10 mouse cellular contexts compared by ENCODE assay signal in genomic region chr7:142071212-142071578, GRCm38 (mm10). TPM values are rescaled to one million over a fixed set of nuclear protein-coding genes. Genes with fewer than 3 reads are reported as not detected.
DNase-seq lines count a peak whose midpoint lies in the region; ATAC-seq and TF ChIP-seq lines count a peak whose summit lies in the region.
"Had no signal": no experiment of that assay in that cellular context is flagged by ENCODE, and none has a peak within 500 bp of the region (broad histone marks: within the 10 kb centered on the region; RNA-seq: fewer than 3 reads in every experiment).

No protein-coding gene starts in this region.

- H3K36me3 ChIP-seq in embryonic facial prominence, embryonic 15.5 days, result no peaks in the 10 kb centered on the region
- H3K36me3 ChIP-seq in hindbrain, embryonic 15.5 days, result no peaks in the 10 kb centered on the region
- no peaks in the 10 kb centered on the region for H3K36me3 ChIP-seq in midbrain, postnatal 0 days (ENCODE audit: insufficient read depth, low read length)

- H3K4me2 ChIP-seq in embryonic facial prominence, embryonic 15.5 days (replicated peaks), result no peak overlapping the region
- H3K4me2 ChIP-seq in hindbrain, embryonic 15.5 days, result peak overlapping the region; percentile 53
- peak overlapping the region; percentile 45 for H3K4me2 ChIP-seq in midbrain, postnatal 0 days (ENCODE audit: low read depth, low read length, poor library complexity, severe bottlenecking)

- H3K27ac ChIP-seq in layer of hippocampus, adult 2 months, result no peak overlapping the region
- H3K27ac ChIP-seq in embryonic facial prominence, embryonic 15.5 days (replicated peaks), result no peak overlapping the region
- no peak overlapping the region for H3K27ac ChIP-seq in hindbrain, embryonic 15.5 days (replicated peaks)
- no peak overlapping the region for H3K27ac ChIP-seq in midbrain, postnatal 0 days (ENCODE audit: low read depth, low read length)

- no peaks in the 10 kb centered on the region for H3K4me1 ChIP-seq in embryonic facial prominence, embryonic 15.5 days
- peaks cover 7% of the 10 kb centered on the region for H3K4me1 ChIP-seq in hindbrain, embryonic 15.5 days (replicated peaks)
- peaks cover 3% of the 10 kb centered on the region; the same call in 1 of the 2 replicates for H3K4me1 ChIP-seq in midbrain, postnatal 0 days (ENCODE audit: insufficient read depth, low read length)

- peak overlapping the region; percentile 41 for H3K4me3 ChIP-seq in layer of hippocampus, adult 2 months
- no peak overlapping the region for H3K4me3 ChIP-seq in embryonic facial prominence, embryonic 15.5 days (replicated peaks)
- H3K4me3 ChIP-seq in hindbrain, embryonic 15.5 days, result peak overlapping the region; percentile 24
- H3K4me3 ChIP-seq in midbrain, postnatal 0 days (ENCODE audit: low read depth, low read length), result peak overlapping the region; percentile 14; the same call in 1 of the 2 replicates

- WGBS in embryonic facial prominence, embryonic 15.5 days, result 3% methylated on average over 10 of the region's 10 CpGs
- 5% methylated on average over 9 of the region's 10 CpGs for WGBS in hindbrain, embryonic 15.5 days
- WGBS in midbrain, postnatal 0 days, result 4% methylated on average over 9 of the region's 10 CpGs

- no peak overlapping the region for H3K9ac ChIP-seq in embryonic facial prominence, embryonic 15.5 days
- H3K9ac ChIP-seq in hindbrain, embryonic 15.5 days, result peak overlapping the region; percentile 23; the same call in 1 of the 2 replicates
- H3K9ac ChIP-seq in midbrain, postnatal 0 days (replicated peaks; ENCODE audit: low read length, poor library complexity, severe bottlenecking), result peak overlapping the region; percentile 5; the same call in 1 of the 2 replicates

- no peak; the same call in none of the 2 replicates for TF ChIP-seq CTCF in layer of hippocampus, adult 2 months (conservative IDR thresholded peaks at IDR 0.05)
- no peak for TF ChIP-seq CTCF in midbrain, postnatal 0 days (IDR thresholded peaks at IDR 0.05)

- H3K9me3 ChIP-seq in embryonic facial prominence, embryonic 15.5 days (replicated peaks), result no peaks in the 10 kb centered on the region
- no peaks in the 10 kb centered on the region for H3K9me3 ChIP-seq in hindbrain, embryonic 15.5 days
- no peaks in the 10 kb centered on the region for H3K9me3 ChIP-seq in midbrain, postnatal 0 days (ENCODE audit: low read length)

- peaks cover 20% of the 10 kb centered on the region; the same call in 1 of the 2 replicates for H3K27me3 ChIP-seq in embryonic facial prominence, embryonic 15.5 days
- H3K27me3 ChIP-seq in hindbrain, embryonic 15.5 days, result no peaks in the 10 kb centered on the region
- no peaks in the 10 kb centered on the region for H3K27me3 ChIP-seq in midbrain, postnatal 0 days (ENCODE audit: insufficient read depth, low read length)

- no peak for DNase-seq in layer of hippocampus, adult 2 months (ENCODE audit: low spot score in 2 of 2)
- no peak for DNase-seq in layer of hippocampus, adult 8-10 months (ENCODE audit: low spot score in 2 of 2)
- DNase-seq in midbrain, postnatal 0 days (ENCODE audit: low spot score), result no peak
- DNase-seq in natural killer cell, adult 2 months (ENCODE audit: low spot score in 2 of 2), result no peak
- no peak for DNase-seq in gastrocnemius, postnatal 4 days (ENCODE audit: low spot score in 2 of 2)
- no peak for DNase-seq in spleen, postnatal 36 days (ENCODE audit: low spot score in 2 of 2)
- DNase-seq: right cerebral cortex, postnatal 25 days had no signal

- 0 out of 2 replicates have a peak, but pooled peaks have one; percentile 39 for ATAC-seq in embryonic facial prominence, embryonic 15.5 days (ENCODE audit: insufficient number of reproducible peaks, low FRiP score, low TSS enrichment, low read depth)
- ATAC-seq in hindbrain, embryonic 15.5 days (ENCODE audit: low FRiP score, low read depth), result peak; percentile 85
- ATAC-seq in midbrain, postnatal 0 days (ENCODE audit: low FRiP score), result 0 out of 2 replicates have a peak, but pooled peaks have one; percentile 31

RNA-seq across cellular contexts. Expression of gene Mob2, which starts 10.3 kb away (rescaled TPM):
- total RNA-seq in layer of hippocampus, adult 2 months (2021), result 10 to 100 TPM; 29.0 to 29.3 TPM
- 10 to 100 TPM; 28.9 to 34.4 (median 30.9) TPM for total RNA-seq in layer of hippocampus, adult 8-10 months (2022)
- 79.5 and 82.6 TPM in 2 replicates for polyA plus RNA-seq in embryonic facial prominence, embryonic 15.5 days (2015; fragmentation: Nextera tagmentation; extraction: Ambion mirVana)
- polyA plus RNA-seq in hindbrain, embryonic 15.5 days (2015; fragmentation: Nextera tagmentation; extraction: Ambion mirVana), result 50.8 and 53.4 TPM in 2 replicates
- 27.4 and 31.6 TPM in 2 replicates for total RNA-seq in midbrain, postnatal 0 days (2014; rRNA removed)
- polyA plus RNA-seq in midbrain, postnatal 0 days (2015; fragmentation: Nextera tagmentation; extraction: Ambion mirVana), result 38.0 and 41.3 TPM in 2 replicates
- 10 to 100 TPM; 45.0 to 47.9 TPM for total RNA-seq in gastrocnemius, postnatal 4 days (2021)

RNA-seq across cellular contexts. Expression of gene Dusp8, which starts 24.4 kb away (rescaled TPM):
- 100 to 1,000 TPM; 126 to 127 TPM for total RNA-seq in layer of hippocampus, adult 2 months (2021)
- 100 to 1,000 TPM; 103 to 110 (median 106) TPM for total RNA-seq in layer of hippocampus, adult 8-10 months (2022)
- polyA plus RNA-seq in embryonic facial prominence, embryonic 15.5 days (2015; fragmentation: Nextera tagmentation; extraction: Ambion mirVana), result 6.5 and 7.7 TPM in 2 replicates
- 117 and 134 TPM in 2 replicates for polyA plus RNA-seq in hindbrain, embryonic 15.5 days (2015; fragmentation: Nextera tagmentation; extraction: Ambion mirVana)
- 144 and 175 TPM in 2 replicates for total RNA-seq in midbrain, postnatal 0 days (2014; rRNA removed)
- polyA plus RNA-seq in midbrain, postnatal 0 days (2015; fragmentation: Nextera tagmentation; extraction: Ambion mirVana), result 94.2 and 99.9 TPM in 2 replicates
- 10 to 100 TPM; 14.3 to 20.4 TPM for total RNA-seq in gastrocnemius, postnatal 4 days (2021)

RNA-seq across cellular contexts. Expression of gene Gm45618, which starts 49.3 kb away (rescaled TPM):
- total RNA-seq in layer of hippocampus, adult 2 months (2021), result not detected
- not detected for total RNA-seq in layer of hippocampus, adult 8-10 months (2022)
- 0.79 and 1.7 TPM in 2 replicates for polyA plus RNA-seq in embryonic facial prominence, embryonic 15.5 days (2015; fragmentation: Nextera tagmentation; extraction: Ambion mirVana)
- 0.43 TPM in 1 of 2 replicates, not detected in the other for polyA plus RNA-seq in hindbrain, embryonic 15.5 days (2015; fragmentation: Nextera tagmentation; extraction: Ambion mirVana)
- total RNA-seq in midbrain, postnatal 0 days (2014; rRNA removed), result not detected in 2 replicates
- not detected in 2 replicates for polyA plus RNA-seq in midbrain, postnatal 0 days (2015; fragmentation: Nextera tagmentation; extraction: Ambion mirVana)
- not detected for total RNA-seq in gastrocnemius, postnatal 4 days (2021)
- total RNA-seq: left cerebral cortex, postnatal 36 days had no signal

Comparison
In these comparisons a context has a peak if more than half of its experiments do, and no peak if none do; other contexts are left out.
1. ATAC-seq: peak in every context shown above with its lines; median percentile 85 in hindbrain, embryonic 15.5 days; 39 in embryonic facial prominence, embryonic 15.5 days; 31 in midbrain, postnatal 0 days.